Mouse (Mus musculus) ovary, adult 2 months (tissue): Measurements from ENCODE around the gene Wdr26. TPM values are rescaled to one million over a fixed set of nuclear protein-coding genes. Genes with fewer than 3 reads are reported as not detected.

ENCODE experiments used
- polyA plus RNA-seq: library from polyadenylated mRNA; depleted of rRNA; stranded (reverse); fragments of >200 nt; gene quantifications from 2 replicates; pipeline ENCODE4 v1.2.3, GENCODE M21; 2012; rRNA removed

The Wdr26 gene
- polyA plus RNA-seq = 40.6 and 56.1 TPM in 2 replicates

DNA sequence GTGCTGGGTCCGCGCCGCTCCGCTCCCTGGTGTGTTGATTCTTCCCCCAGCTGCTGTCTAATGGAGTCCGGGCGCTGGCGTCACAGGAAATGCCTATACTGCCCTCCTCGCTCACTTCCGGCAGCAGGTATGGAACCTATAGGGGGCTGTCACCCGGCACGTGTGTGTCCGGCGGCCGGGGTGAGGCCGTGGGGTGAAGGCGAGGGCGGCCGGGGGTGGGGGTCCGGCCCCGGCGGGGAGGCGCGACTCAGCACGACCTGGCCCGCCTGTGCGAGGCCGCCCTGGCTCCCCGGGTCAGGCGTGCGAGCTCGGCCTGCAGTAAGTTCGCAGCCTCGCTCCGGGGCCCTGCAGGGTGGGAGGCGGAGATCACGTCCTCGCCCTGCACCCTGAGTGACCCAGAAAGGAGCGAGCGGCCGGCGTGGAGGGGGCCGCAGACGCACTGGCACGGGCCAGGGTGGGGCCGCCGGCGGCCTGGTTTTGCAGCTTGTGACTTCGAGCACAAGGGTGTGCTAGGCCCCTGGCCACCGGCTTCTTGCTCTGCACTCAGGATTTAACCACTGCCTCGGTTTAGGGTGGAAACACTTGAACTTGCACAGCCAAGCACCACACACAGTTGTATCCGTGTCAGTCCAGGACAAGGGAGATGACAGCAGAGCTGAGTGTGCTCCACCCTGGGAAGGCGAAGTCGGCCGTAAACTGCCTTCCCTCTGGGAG, at the start of gene Wdr26:
Gene Wdr26 (minus strand): TSS at position 82 of the 714 bp plus-strand sequence.

DNA sequence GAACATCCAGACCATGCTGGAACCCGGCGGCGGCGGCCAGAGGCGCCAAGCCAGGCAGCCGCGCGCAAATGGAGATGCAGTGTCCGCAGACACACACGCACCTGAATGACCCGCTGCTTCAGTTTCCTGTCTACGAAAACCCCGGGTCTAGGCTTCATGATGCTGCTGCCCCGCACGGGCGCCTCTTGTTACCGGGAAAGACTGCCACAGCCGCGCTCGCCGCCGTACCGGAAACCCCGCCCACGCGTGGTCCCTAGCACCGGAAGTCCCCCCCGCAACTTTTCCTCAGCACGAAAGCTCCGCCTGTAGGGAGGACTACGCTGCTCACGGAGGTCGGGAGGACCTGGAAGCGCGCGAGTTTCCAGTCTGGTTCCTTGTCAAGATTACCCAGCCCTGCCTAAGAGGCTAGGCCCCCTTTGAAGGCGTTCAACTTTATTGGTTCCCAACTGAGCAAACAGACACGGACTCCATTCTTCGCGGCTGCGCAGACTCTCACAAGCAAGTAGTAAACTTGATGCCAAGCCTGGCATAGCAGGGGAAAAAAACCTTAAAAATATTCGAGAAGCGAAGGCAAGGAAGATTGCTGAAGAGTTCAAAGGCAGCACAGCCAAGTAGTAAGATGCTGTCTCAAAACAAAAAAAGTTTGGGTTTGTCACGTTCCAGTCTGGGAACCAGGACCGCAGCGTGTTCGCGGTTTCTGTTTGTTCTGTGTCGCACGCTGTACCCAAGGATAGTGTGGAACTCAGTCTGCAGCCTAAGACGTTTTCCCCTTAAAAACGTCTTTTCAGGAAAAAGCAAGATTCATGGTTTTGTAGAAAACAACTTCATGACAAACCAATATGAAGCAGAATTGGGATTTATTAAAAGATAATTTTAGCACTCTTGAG, 67.6 kb downstream of the Wdr26 start, which contains the start of the genes Nvl and Cnih4:
Gene Nvl (minus strand): TSS at position 255 of the 887 bp plus-strand sequence.
Gene Cnih4 (plus strand): TSS at position 744 of the 887 bp plus-strand sequence.

Other genes with a start within 250 kb of the Wdr26 start
- gene Ephx1, start 191.1 kb downstream of the Wdr26 start, polyA plus RNA-seq = 121 and 183 TPM in 2 replicates
- not detected in 2 replicates for gene 9130409I23Rik, start 160.8 kb downstream of the Wdr26 start, polyA plus RNA-seq
- gene Nvl, start 67.8 kb downstream of the Wdr26 start, polyA plus RNA-seq = 11.8 and 15.9 TPM in 2 replicates
- gene Cnih4, start 67.3 kb downstream of the Wdr26 start, polyA plus RNA-seq = 12.7 and 18.4 TPM in 2 replicates
- 0.08 and 0.09 TPM in 2 replicates for gene Cnih3, start 140.6 kb upstream of the Wdr26 start, polyA plus RNA-seq